Mouse (Mus musculus) stomach, embryonic 15.5 days (tissue): ENCODE results near the gene Pde4d. TPM values are rescaled to one million over a fixed set of nuclear protein-coding genes. Genes with fewer than 3 reads are reported as not detected.
A peak's percentile ranks its signal among the peaks of the same experiment; 100 is the strongest.

Source experiments
- ATAC-seq: fragments of 200-750 bp; cut with Nextera tagmentation; 2 replicates; pipeline ENCODE4 v1.8.0; 2017; ENCODE audit warnings: low read depth, moderate number of reproducible peaks, moderate TSS enrichment; ENCODE audit not compliant: insufficient read depth, low FRiP score
- H3K27ac ChIP-seq: fragments of 300-500 bp; sonication (generic); 2 replicates; pipeline ENCODE4 v1.5.1; 2015; ENCODE audit warnings: mild to moderate bottlenecking, inconsistent platforms
- H3K27me3 ChIP-seq: fragments of 300-500 bp; sonication (generic); replicated peaks from 2 replicates; pipeline ENCODE4 v1.6.1; 2015; ENCODE audit warnings: inconsistent platforms
- H3K36me3 ChIP-seq: fragments of 300-500 bp; sonication (generic); 2 replicates; pipeline ENCODE4 v1.6.1; 2015; ENCODE audit warnings: inconsistent platforms
- H3K4me1 ChIP-seq: fragments of 300-500 bp; sonication (generic); 2 replicates; pipeline ENCODE4 v1.6.1; 2015; ENCODE audit warnings: inconsistent platforms
- H3K4me2 ChIP-seq: fragments of 300-500 bp; sonication (generic); 2 replicates; pipeline ENCODE4 v1.6.1; 2015; ENCODE audit warnings: mild to moderate bottlenecking, inconsistent platforms
- H3K4me3 ChIP-seq: fragments of 300-500 bp; sonication (generic); replicated peaks from 2 replicates; pipeline ENCODE4 v1.5.1; 2015; ENCODE audit warnings: inconsistent platforms
- H3K9ac ChIP-seq: fragments of 300-500 bp; sonication (generic); 2 replicates; pipeline ENCODE4 v1.6.1; 2015; ENCODE audit warnings: inconsistent platforms
- H3K9me3 ChIP-seq: fragments of 300-500 bp; sonication (generic); 2 replicates; pipeline ENCODE4 v1.6.1; 2016; ENCODE audit warnings: inconsistent platforms
- WGBS: fragments of 180-500 bp; shearing (Covaris S2); methylation state at CpG from one replicate; pipeline ENCODE4 v1.1.7; 2015; 5-methylcytosine and 5-hydroxymethylcytosine counted together
- polyA plus RNA-seq: library from polyadenylated mRNA; unstranded; fragments of >200 nt; fragmentation: Nextera tagmentation; extraction: Ambion mirVana; gene quantifications from 2 replicates; pipeline ENCODE4 v1.2.1, GENCODE M21; 2015

Gene Pde4d
- polyA plus RNA-seq, 1 experiment from 2014 or later: 22.8 TPM

DNA sequence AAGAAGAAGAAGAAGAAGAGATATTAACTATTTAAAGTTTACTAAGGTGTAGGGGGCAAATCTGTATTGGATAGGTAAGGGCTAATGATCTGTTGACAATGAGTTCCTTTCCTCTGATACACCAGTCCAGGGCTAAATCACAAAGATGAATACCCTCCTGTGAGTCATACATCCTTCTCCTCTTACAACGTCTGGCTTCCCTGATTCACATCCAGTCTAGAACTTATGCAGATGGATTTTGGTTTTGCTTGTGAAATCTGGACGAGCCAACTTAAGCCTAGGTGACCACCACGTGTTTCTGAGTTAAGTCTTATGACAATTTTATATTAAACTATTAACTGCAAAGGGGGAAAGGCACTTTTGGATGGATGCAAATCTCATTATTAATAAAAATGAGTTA is 1369.3 kb downstream of the Pde4d start:
- no peak overlapping the region for H3K4me3 ChIP-seq
- H3K4me2 ChIP-seq: no peak overlapping the region
- no peak for ATAC-seq
- H3K36me3 ChIP-seq: no peaks in the 10 kb centered on the region
- H3K9me3 ChIP-seq: no peaks in the 10 kb centered on the region
- no peak overlapping the region for H3K27ac ChIP-seq
- peaks cover 15% of the 10 kb centered on the region for H3K4me1 ChIP-seq
- WGBS: 64% methylated on average over 3 of the region's 3 CpGs
- H3K9ac ChIP-seq: no peak overlapping the region
- H3K27me3 ChIP-seq: no peaks in the 10 kb centered on the region

DNA sequence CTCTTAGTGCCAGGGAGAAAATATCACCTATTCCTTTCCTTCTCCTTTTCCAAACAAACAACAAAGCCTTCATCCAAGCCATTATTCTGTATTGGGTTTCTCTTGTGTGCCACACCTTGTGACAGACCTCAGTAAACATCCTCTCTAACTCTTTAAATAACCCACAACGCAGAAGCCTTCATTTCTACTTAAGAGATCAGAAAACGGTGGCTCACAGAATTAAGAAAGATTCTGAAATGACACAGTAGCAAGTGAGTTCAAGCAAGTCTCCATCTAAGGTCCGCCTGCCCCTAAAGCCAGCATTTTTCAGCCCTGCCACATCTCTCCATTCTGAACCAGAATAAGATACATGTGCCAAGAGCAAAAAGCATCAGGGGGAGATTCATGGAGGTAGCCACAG is 1370.4 kb downstream of the Pde4d start:
- no peak for ATAC-seq

GRCm38 (mm10) chr13:109820866-109821265 is 1371.1 kb downstream of the Pde4d start:
- Histone ChIP-seq H3K27me3 (no peaks in the 10 kb centered on the region), H3K4me3 (no peak overlapping the region), H3K9me3 (no peaks in the 10 kb centered on the region), H3K9ac (no peak overlapping the region), H3K4me2 (no peak overlapping the region), H3K36me3 (no peaks in the 10 kb centered on the region), H3K4me1 (peaks cover 15% of the 10 kb centered on the region), H3K27ac (no peak overlapping the region)
- 68% methylated on average over 3 of the region's 3 CpGs for WGBS
- no peak for ATAC-seq

More for the DNA sequence above, 1370.4 kb downstream of the Pde4d start:
- no peak overlapping the region for H3K4me3 ChIP-seq
- no peaks in the 10 kb centered on the region for H3K36me3 ChIP-seq
- H3K27me3 ChIP-seq: no peaks in the 10 kb centered on the region
- no peaks in the 10 kb centered on the region for H3K9me3 ChIP-seq
- WGBS: 43% methylated on average over 3 of the region's 3 CpGs
- no peak overlapping the region for H3K9ac ChIP-seq
- peaks cover 15% of the 10 kb centered on the region for H3K4me1 ChIP-seq
- no peak overlapping the region for H3K4me2 ChIP-seq
- no peak overlapping the region for H3K27ac ChIP-seq

DNA sequence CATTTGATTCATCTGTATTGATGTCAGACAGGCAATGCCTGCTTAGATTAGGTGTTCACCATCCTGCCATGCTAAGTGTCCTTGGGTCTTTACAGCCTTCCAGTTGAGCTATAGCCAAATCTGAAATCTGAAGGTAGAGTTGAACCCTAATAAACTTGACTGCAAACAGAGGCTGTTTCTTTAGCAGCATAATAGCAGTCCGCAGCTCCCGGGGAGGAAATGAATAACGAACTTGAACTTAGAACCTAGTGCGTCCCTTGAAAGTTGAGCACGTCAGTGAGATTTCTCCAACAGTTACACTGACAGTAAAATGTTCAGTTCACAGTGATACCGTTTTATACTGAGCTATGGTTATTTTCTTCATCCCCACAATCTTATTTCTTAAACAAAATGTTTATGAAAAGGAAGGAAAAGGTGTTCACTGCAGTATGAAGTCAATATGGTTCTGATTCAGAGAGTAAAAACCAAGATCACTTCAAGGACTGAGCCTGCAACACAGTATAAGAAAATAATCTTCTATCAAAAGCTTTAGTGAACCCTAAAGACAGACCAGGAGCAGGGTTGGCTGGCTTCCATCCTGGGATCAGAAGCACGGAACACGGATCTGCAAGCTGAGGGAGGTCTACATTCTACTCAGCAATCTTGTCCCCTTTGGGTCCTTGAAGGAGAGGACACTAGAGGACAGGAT is 1372.1 kb downstream of the Pde4d start:
- peak; percentile 64; the same call in 1 of the 2 replicates for ATAC-seq
- Histone ChIP-seq H3K36me3 (no peaks in the 10 kb centered on the region), H3K4me2 (peak overlapping the region; percentile 48), H3K27ac (peak overlapping the region; percentile 76), H3K4me3 (peak overlapping the region; percentile 38), H3K9ac (no peak overlapping the region), H3K27me3 (no peaks in the 10 kb centered on the region), H3K9me3 (no peaks in the 10 kb centered on the region), H3K4me1 (peaks cover 15% of the 10 kb centered on the region)
- WGBS: 8% methylated on average over 8 of the region's 8 CpGs

- Histone ChIP-seq H3K9ac (no peak overlapping the region), H3K4me3 (peak overlapping the region; percentile 38), H3K9me3 (no peaks in the 10 kb centered on the region), H3K27ac (peak overlapping the region; percentile 76), H3K4me1 (peaks cover 15% of the 10 kb centered on the region), H3K4me2 (peak overlapping the region; percentile 48), H3K27me3 (no peaks in the 10 kb centered on the region), H3K36me3 (no peaks in the 10 kb centered on the region)
- WGBS: 0% methylated on average over 15 of the region's 15 CpGs
- peak; percentile 94 for ATAC-seq
Measured at GRCm38 (mm10) chr13:109822413-109823298, 1372.9 kb downstream of the Pde4d start.

DNA sequence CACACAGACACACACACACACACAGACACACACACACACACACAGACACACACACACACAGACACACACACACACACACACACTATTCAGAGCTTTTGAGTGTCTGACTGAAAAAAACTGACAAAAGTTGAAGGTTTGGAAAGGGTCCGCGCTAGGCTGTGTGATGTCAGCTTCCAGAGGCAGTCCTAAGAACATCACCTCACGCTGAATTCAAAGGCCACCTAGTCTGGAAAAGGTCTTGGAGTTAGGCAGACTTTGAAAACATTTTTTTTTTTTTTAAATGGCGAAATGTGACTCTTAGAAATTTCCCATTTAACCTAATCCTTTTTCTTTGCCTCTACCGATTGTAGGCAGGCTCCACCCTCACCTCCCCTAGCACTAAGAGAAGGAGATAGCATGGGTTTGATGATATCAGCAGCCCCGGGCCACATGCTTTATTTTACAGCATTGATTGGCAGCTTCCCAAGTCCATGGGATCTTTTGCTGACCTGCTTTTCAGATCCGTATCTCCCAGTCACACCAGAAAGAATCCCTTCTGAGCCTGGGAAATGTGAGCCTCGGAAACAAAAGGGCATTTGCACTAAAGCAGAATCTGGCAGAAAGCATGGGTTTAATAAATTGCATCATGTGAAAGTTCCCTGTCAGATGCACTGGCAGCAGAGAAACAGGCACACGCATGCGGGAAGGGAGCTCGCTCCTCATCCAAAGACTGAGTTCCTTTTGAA is 1373.7 kb downstream of the Pde4d start:
- no peaks in the 10 kb centered on the region for H3K27me3 ChIP-seq
- peak overlapping the region; percentile 76 for H3K27ac ChIP-seq
- H3K4me1 ChIP-seq: peaks cover 15% of the 10 kb centered on the region
- no peaks in the 10 kb centered on the region for H3K9me3 ChIP-seq
- H3K9ac ChIP-seq: no peak overlapping the region
- H3K36me3 ChIP-seq: no peaks in the 10 kb centered on the region
- H3K4me2 ChIP-seq: peak overlapping the region; percentile 34
- no peak overlapping the region for H3K4me3 ChIP-seq
- 19% methylated on average over 11 of the region's 11 CpGs for WGBS
- ATAC-seq: no peak

DNA sequence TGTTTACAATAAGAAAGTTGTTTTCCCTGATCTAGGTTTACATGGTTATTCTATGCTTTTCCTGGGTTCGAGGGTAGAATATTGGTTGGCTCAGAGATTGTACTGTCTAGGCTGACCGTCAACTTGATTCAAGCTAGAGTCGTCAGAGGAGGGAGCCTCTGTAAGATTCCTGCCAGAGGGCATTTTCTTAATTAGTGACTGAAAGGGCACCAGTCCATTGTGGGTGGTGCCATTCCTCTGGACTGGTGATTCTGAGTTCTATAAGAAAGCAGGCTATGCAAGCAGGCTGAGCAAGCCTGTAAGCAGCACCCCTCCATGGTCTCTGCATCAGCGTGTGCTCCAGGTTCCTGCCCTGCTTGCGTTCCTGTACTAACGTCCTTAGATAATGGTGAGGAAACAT is 1376.1 kb downstream of the Pde4d start:
- Histone ChIP-seq H3K4me3 (no peak overlapping the region), H3K9ac (no peak overlapping the region), H3K9me3 (no peaks in the 10 kb centered on the region), H3K4me1 (peaks cover 13% of the 10 kb centered on the region), H3K27me3 (no peaks in the 10 kb centered on the region), H3K4me2 (no peak overlapping the region), H3K36me3 (no peaks in the 10 kb centered on the region), H3K27ac (no peak overlapping the region)
- ATAC-seq: no peak
- 85% methylated on average over 6 of the region's 6 CpGs for WGBS

GRCm38 (mm10) chr13:109827341-109827740 is 1377.6 kb downstream of the Pde4d start:
- Histone ChIP-seq H3K4me2 (no peak overlapping the region), H3K27ac (no peak overlapping the region), H3K4me1 (peaks cover 8% of the 10 kb centered on the region), H3K27me3 (no peaks in the 10 kb centered on the region), H3K9ac (no peak overlapping the region), H3K36me3 (no peaks in the 10 kb centered on the region), H3K4me3 (no peak overlapping the region), H3K9me3 (no peaks in the 10 kb centered on the region)
- WGBS: 79% methylated on average over 6 of the region's 6 CpGs
- no peak for ATAC-seq

DNA sequence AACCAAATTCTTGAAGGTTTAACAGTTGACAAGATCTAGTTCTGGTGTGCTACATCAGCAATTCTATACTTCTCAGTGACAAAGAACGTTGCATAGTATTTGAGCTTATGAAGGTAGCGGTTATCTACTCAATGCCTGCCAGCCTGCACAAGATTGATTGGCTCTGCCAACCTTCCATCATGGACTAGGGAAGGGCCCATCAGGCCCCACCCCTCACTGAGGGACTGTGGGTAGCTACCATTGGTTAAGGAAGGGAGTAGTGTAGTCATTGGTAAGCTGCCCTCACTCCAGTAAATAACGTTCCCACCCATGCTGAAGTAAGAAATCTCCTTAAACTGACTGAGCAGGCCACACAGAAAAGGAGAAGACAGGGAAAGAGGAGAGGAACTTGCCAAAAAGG is 1378.2 kb downstream of the Pde4d start:
- Histone ChIP-seq H3K4me3 (no peak overlapping the region), H3K27ac (no peak overlapping the region), H3K27me3 (no peaks in the 10 kb centered on the region), H3K9me3 (no peaks in the 10 kb centered on the region), H3K9ac (no peak overlapping the region), H3K36me3 (no peaks in the 10 kb centered on the region), H3K4me1 (peaks cover 8% of the 10 kb centered on the region), H3K4me2 (no peak overlapping the region)
- 74% methylated on average over 3 of the region's 3 CpGs for WGBS
- ATAC-seq: no peak

- Histone ChIP-seq H3K36me3 (no peaks in the 10 kb centered on the region), H3K27me3 (no peaks in the 10 kb centered on the region), H3K4me2 (no peak overlapping the region), H3K9ac (no peak overlapping the region), H3K9me3 (no peaks in the 10 kb centered on the region), H3K4me3 (no peak overlapping the region), H3K27ac (no peak overlapping the region), H3K4me1 (no peaks in the 10 kb centered on the region)
- WGBS: 72% methylated on average over 3 of the region's 3 CpGs
- ATAC-seq: no peak
Measured at GRCm38 (mm10) chr13:109829444-109829843, 1379.7 kb downstream of the Pde4d start.

DNA sequence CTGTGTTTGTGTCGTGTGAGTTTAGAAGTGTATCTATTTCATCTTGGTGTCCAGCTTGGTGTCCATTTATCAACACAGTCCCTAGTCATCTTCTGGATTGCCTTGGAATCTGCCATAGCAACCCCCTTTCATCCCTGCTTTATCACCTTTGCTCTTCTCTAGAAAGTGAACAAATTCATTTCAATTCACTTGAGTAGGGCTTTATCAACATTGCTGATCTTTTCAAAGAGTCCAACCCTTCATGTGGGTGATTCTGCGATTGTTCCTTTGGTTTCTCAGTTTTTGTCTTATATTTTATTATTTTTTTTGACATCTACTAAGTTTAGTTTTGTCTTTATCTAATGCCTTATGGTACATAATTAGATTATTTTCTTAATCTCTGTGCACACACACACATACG is 1385.2 kb downstream of the Pde4d start:
- H3K4me2 ChIP-seq: no peak overlapping the region
- no peaks in the 10 kb centered on the region for H3K4me1 ChIP-seq
- no peak overlapping the region for H3K4me3 ChIP-seq
- H3K27ac ChIP-seq: no peak overlapping the region
- H3K27me3 ChIP-seq: no peaks in the 10 kb centered on the region
- ATAC-seq: no peak
- H3K36me3 ChIP-seq: no peaks in the 10 kb centered on the region
- H3K9ac ChIP-seq: no peak overlapping the region
- 81% methylated on average over 3 of the region's 3 CpGs for WGBS
- no peaks in the 10 kb centered on the region for H3K9me3 ChIP-seq

GRCm38 (mm10) chr13:109837453-109837852 is 1387.7 kb downstream of the Pde4d start:
- no peak for ATAC-seq
- Histone ChIP-seq H3K9me3 (no peaks in the 10 kb centered on the region), H3K27me3 (no peaks in the 10 kb centered on the region), H3K4me2 (no peak overlapping the region), H3K27ac (no peak overlapping the region), H3K9ac (no peak overlapping the region), H3K36me3 (no peaks in the 10 kb centered on the region), H3K4me3 (no peak overlapping the region), H3K4me1 (no peaks in the 10 kb centered on the region)
- 87% methylated on average over 11 of the region's 11 CpGs for WGBS
